ENCODE assay signal across 12 mouse cellular contexts in genomic region chr16:94449151-94449550, GRCm38 (mm10).
DNase-seq lines count a peak whose midpoint lies in the region; ATAC-seq and TF ChIP-seq lines count a peak whose summit lies in the region.
"Had no signal": no experiment of that assay in that cellular context is flagged by ENCODE, and none has a peak within 500 bp of the region (broad histone marks: within the 10 kb centered on the region; RNA-seq: fewer than 3 reads in every experiment).

No protein-coding gene starts in this region.

- no peak overlapping the region for H3K4me3 ChIP-seq in kidney, adult 2 months (ENCODE audit: insufficient read depth, low read depth, low read length)
- no peak overlapping the region for H3K4me3 ChIP-seq in liver, postnatal 0 days (ENCODE audit: low read depth, low read length)
- H3K4me3 ChIP-seq in kidney, embryonic 14.5 days (ENCODE audit: low read length) = no peak overlapping the region
- H3K4me3 ChIP-seq: heart, embryonic 15.5 days; myocyte had no signal

- H3K9ac ChIP-seq in liver, postnatal 0 days (replicated peaks) = no peak overlapping the region
- no peak overlapping the region for H3K9ac ChIP-seq in kidney, embryonic 14.5 days (ENCODE audit: low read depth, low read length)
- H3K9ac ChIP-seq: heart, embryonic 15.5 days had no signal

- ATAC-seq in liver, postnatal 0 days = peak; percentile 74
- no peak for ATAC-seq in kidney, embryonic 14.5 days (ENCODE audit: low FRiP score, low TSS enrichment)

- no peak for DNase-seq in kidney, adult 2 months
- DNase-seq in kidney, postnatal 25 days = no peak
- DNase-seq in CD4-positive helper T cell, adult 2 months (ENCODE audit: low read depth, low spot score) = peak; percentile 6
- DNase-seq in R1 (ENCODE audit: low read depth, low spot score) = peak; percentile 84
- DNase-seq in liver, postnatal 0 days = peak; percentile 21
- no peak for DNase-seq in embryo, embryonic 10 days (ENCODE audit: low spot score)
- no peak for DNase-seq in left cerebral cortex, postnatal 36 days (ENCODE audit: low spot score in 2 of 2)
- DNase-seq: kidney, adult 18-20 months had no signal

- H3K27ac ChIP-seq in kidney, adult 2 months (ENCODE audit: insufficient read depth, low read depth, low read length) = no peak overlapping the region
- peak overlapping the region; percentile 67 for H3K27ac ChIP-seq in liver, postnatal 0 days (ENCODE audit: low read depth)
- no peak overlapping the region for H3K27ac ChIP-seq in kidney, embryonic 14.5 days (ENCODE audit: low read depth, low read length)
- H3K27ac ChIP-seq: heart, embryonic 15.5 days; macrophage had no signal

- H3K27me3 ChIP-seq in kidney, adult 2 months (replicated peaks; ENCODE audit: control insufficient read depth, insufficient read depth, low read length) = no peaks in the 10 kb centered on the region
- H3K27me3 ChIP-seq in liver, postnatal 0 days (ENCODE audit: insufficient read depth, low read length) = no peaks in the 10 kb centered on the region
- no peaks in the 10 kb centered on the region for H3K27me3 ChIP-seq in kidney, embryonic 14.5 days (ENCODE audit: control insufficient read depth, insufficient read depth, low read length)
- H3K27me3 ChIP-seq: heart, embryonic 15.5 days had no signal

- H3K4me1 ChIP-seq in kidney, adult 2 months (ENCODE audit: control insufficient read depth, insufficient read depth, low read length) = peaks cover 4% of the 10 kb centered on the region; the same call in 1 of the 2 replicates
- H3K4me1 ChIP-seq in liver, postnatal 0 days (ENCODE audit: insufficient read depth) = peaks cover 11% of the 10 kb centered on the region
- 0 out of 2 replicates have a peak, but pooled peaks cover 7% of the 10 kb centered on the region for H3K4me1 ChIP-seq in kidney, embryonic 14.5 days (ENCODE audit: control insufficient read depth, insufficient read depth, low read length)
- H3K4me1 ChIP-seq: heart, embryonic 15.5 days had no signal

- peaks cover 1% of the 10 kb centered on the region; the same call in 1 of the 2 replicates for H3K36me3 ChIP-seq in kidney, adult 2 months (ENCODE audit: control insufficient read depth, insufficient read depth, low read length)
- peaks cover 24% of the 10 kb centered on the region for H3K36me3 ChIP-seq in liver, postnatal 0 days (replicated peaks; ENCODE audit: insufficient read depth, low read length)
- peaks cover 83% of the 10 kb centered on the region for H3K36me3 ChIP-seq in kidney, embryonic 14.5 days (ENCODE audit: control insufficient read depth, insufficient read depth, low read length)

- TF ChIP-seq CTCF in kidney, adult 2 months (conservative IDR thresholded peaks at IDR 0.05; ENCODE audit: insufficient read depth, insufficient read length, low read depth, low read length) = peak; percentile 51
- TF ChIP-seq CTCF in liver, postnatal 0 days (IDR thresholded peaks at IDR 0.05; ENCODE audit: low read depth) = peak; percentile 55

- H3K9me3 ChIP-seq in liver, postnatal 0 days (ENCODE audit: low read length) = no peaks in the 10 kb centered on the region
- H3K9me3 ChIP-seq in kidney, embryonic 14.5 days (ENCODE audit: control insufficient read depth, low read length) = no peaks in the 10 kb centered on the region
- H3K9me3 ChIP-seq: heart, embryonic 15.5 days had no signal

- TF ChIP-seq POLR2A in kidney, adult 2 months (IDR thresholded peaks at IDR 0.05; ENCODE audit: low read depth, low read length) = no peak

- WGBS in kidney, adult 2 months = 71% methylated on average over 8 of the region's 8 CpGs
- 56% methylated on average over 8 of the region's 8 CpGs for WGBS in liver, postnatal 0 days (ENCODE audit: insufficient replicate concordance)
- 84% methylated on average over 8 of the region's 8 CpGs for WGBS in kidney, embryonic 14.5 days

- H3K4me2 ChIP-seq in liver, postnatal 0 days (ENCODE audit: low read depth, low read length) = peak overlapping the region; percentile 38
- no peak overlapping the region for H3K4me2 ChIP-seq in kidney, embryonic 14.5 days (replicated peaks; ENCODE audit: low read depth, low read length)
- H3K4me2 ChIP-seq: heart, embryonic 15.5 days had no signal

- intact Hi-C loops in left cerebral cortex, postnatal 36 days (cut with DNase I) = no loop called here

- TF ChIP-seq EP300 in liver, postnatal 0 days (IDR thresholded peaks at IDR 0.05; ENCODE audit: low read depth) = no peak

Comparison
In these comparisons a context has a peak if more than half of its experiments do, and no peak if none do; other contexts are left out.
1. DNase-seq: peak in CD4-positive helper T cell, adult 2 months (single experiment), R1 (single experiment) and liver, postnatal 0 days (single experiment); none in kidney, adult 2 months (single experiment), kidney, postnatal 25 days (0 of 2), embryo, embryonic 10 days (single experiment) and left cerebral cortex, postnatal 36 days (0 of 2).